Mouse (Mus musculus): ENCODE measurements around the gene BC049715. TPM values are rescaled to one million over a fixed set of nuclear protein-coding genes. Genes with fewer than 3 reads are reported as not detected.
A peak's percentile ranks its signal among the peaks of the same experiment; 100 is the strongest.

Gene BC049715
- polyA plus RNA-seq, 1 experiment from 2014 or later, result 0.46 TPM

DNA sequence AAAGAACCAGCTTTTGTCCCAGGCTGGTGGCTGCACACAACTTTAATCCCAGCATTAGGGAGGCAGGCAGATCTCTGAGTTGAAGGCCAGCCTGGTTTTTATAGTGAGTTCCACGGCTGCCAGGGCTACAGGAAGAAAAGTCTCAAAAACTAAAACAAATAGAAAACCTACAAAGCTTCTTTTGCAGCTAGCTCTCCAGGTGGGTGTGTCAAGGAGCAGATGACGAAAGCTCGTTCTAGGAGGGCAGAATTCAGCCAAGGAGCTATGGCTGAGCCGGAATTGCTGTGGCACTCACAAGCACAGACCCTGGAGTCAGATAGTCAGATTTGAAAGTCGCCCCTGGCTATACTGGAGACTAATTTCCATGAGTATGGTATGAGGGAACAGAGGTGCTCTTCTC, 20.6 kb upstream of the BC049715 start:
- ATAC-seq (ENCODE audit: insufficient read depth, low FRiP score), result no peak
- Histone ChIP-seq H3K36me3 (ENCODE audit: control insufficient read depth, insufficient read depth, low read length) (no peaks in the 10 kb centered on the region), H3K27ac (ENCODE audit: low read length) (peak overlapping the region; percentile 97), H3K4me3 (replicated peaks; ENCODE audit: low read length) (peak overlapping the region; percentile 85), H3K9ac (ENCODE audit: low read length) (peak overlapping the region; percentile 43), H3K27me3 (ENCODE audit: control insufficient read depth, insufficient read depth, low read length) (no peaks in the 10 kb centered on the region), H3K9me3 (replicated peaks; ENCODE audit: control insufficient read depth, low read length) (no peaks in the 10 kb centered on the region), H3K4me2 (ENCODE audit: low read depth, low read length) (peak overlapping the region; percentile 73), H3K4me1 (ENCODE audit: control insufficient read depth, insufficient read depth, low read length) (peaks cover 29% of the 10 kb centered on the region)
- 55% methylated on average over 5 of the region's 5 CpGs for WGBS

DNA sequence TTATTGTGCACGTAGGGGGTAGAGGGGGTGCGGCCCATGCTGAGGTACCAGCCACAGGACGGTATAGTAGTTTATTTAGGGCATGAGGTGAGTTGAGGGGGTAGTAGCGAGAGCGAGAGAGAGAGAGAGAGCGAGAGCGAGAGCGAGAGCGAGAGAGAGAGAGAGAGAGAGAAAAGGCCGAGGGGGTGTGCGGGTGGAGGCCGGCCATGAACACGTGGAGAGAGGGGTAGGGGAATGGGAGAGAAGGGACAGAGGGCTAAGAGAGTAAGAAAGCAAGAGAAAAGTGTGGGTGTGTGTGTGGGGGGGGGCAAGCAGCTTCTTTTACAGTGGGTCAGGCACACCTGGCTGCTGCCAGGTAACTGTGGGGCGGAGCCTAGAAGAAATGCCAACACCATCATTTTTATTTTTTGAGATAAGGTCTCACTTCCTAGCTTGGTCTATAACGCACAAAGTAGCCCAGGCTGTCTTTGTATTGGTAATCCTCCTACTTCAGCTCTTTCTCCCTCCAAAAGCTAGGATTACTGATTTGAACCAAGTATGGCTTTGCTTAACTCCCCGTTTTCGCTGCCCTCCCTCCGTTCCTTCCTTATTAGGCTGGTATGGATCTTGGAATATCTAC, 19.9 kb upstream of the BC049715 start:
- 32% methylated on average over 18 of the region's 18 CpGs for WGBS
- 0 out of 2 replicates have a peak, but pooled peaks have one; percentile 0 for ATAC-seq (ENCODE audit: insufficient read depth, low FRiP score)
- Histone ChIP-seq H3K9ac (ENCODE audit: low read length) (peak overlapping the region; percentile 76), H3K27ac (ENCODE audit: low read length) (peak overlapping the region; percentile 97), H3K36me3 (ENCODE audit: control insufficient read depth, insufficient read depth, low read length) (no peaks in the 10 kb centered on the region; the same call in 1 of the 2 replicates), H3K27me3 (ENCODE audit: control insufficient read depth, insufficient read depth, low read length) (no peaks in the 10 kb centered on the region), H3K4me1 (ENCODE audit: control insufficient read depth, insufficient read depth, low read length) (peaks cover 29% of the 10 kb centered on the region), H3K9me3 (replicated peaks; ENCODE audit: control insufficient read depth, low read length) (no peaks in the 10 kb centered on the region), H3K4me3 (replicated peaks; ENCODE audit: low read length) (peak overlapping the region; percentile 85), H3K4me2 (ENCODE audit: low read depth, low read length) (peak overlapping the region; percentile 73)

DNA sequence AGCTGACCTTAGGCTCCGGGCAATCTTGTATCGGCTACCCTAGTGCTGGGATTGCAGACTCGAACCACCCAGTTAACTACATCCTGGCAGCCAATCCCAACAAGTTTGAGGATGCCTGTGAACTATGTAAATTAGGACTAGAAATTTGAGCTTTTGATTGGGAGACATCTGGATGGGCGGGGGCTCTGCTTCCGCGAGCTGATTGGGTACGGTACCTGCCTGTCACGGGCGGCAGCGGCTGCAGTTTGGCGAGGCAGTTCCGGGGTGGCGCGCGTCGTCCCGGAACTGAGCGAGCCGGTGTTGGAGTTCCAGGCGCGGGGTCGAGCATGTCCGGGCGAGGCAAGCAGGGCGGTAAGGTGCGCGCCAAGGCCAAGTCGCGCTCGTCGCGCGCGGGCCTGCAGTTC, 19.4 kb upstream of the BC049715 start, which contains the start of gene H2afj:
Gene H2afj, plus strand, starts transcription at position 231 of the 404 bp plus-strand sequence.
- Histone ChIP-seq H3K36me3 (ENCODE audit: control insufficient read depth, insufficient read depth, low read length) (no peaks in the 10 kb centered on the region; the same call in 1 of the 2 replicates), H3K4me2 (ENCODE audit: low read depth, low read length) (peak within 1 kb of the TSS; percentile 92), H3K4me3 (replicated peaks; ENCODE audit: low read length) (peak within 1 kb of the TSS; percentile 85), H3K9me3 (replicated peaks; ENCODE audit: control insufficient read depth, low read length) (no peaks in the 10 kb centered on the region), H3K9ac (ENCODE audit: low read length) (peak within 1 kb of the TSS; percentile 84), H3K4me1 (ENCODE audit: control insufficient read depth, insufficient read depth, low read length) (peaks cover 27% of the 10 kb centered on the region), H3K27ac (ENCODE audit: low read length) (peak within 1 kb of the TSS; percentile 97), H3K27me3 (ENCODE audit: control insufficient read depth, insufficient read depth, low read length) (no peaks in the 10 kb centered on the region)
- peak; percentile 88 for ATAC-seq (ENCODE audit: insufficient read depth, low FRiP score)
- WGBS, result under 1% methylated on average over 34 of the region's 34 CpGs

GRCm38 (mm10) chr6:136808631-136809046, 18.8 kb upstream of the BC049715 start:
- ATAC-seq (ENCODE audit: insufficient read depth, low FRiP score), result no peak

GRCm38 (mm10) chr6:136809077-136809476, 18.3 kb upstream of the BC049715 start:
- Histone ChIP-seq H3K9me3 (replicated peaks; ENCODE audit: control insufficient read depth, low read length) (no peaks in the 10 kb centered on the region), H3K9ac (ENCODE audit: low read length) (peak overlapping the region; percentile 84), H3K27ac (ENCODE audit: low read length) (peak overlapping the region; percentile 84), H3K27me3 (ENCODE audit: control insufficient read depth, insufficient read depth, low read length) (no peaks in the 10 kb centered on the region), H3K36me3 (ENCODE audit: control insufficient read depth, insufficient read depth, low read length) (peaks cover 4% of the 10 kb centered on the region), H3K4me3 (replicated peaks; ENCODE audit: low read length) (peak overlapping the region; percentile 85), H3K4me1 (ENCODE audit: control insufficient read depth, insufficient read depth, low read length) (peaks cover 22% of the 10 kb centered on the region), H3K4me2 (ENCODE audit: low read depth, low read length) (peak overlapping the region; percentile 92)
- WGBS, result 21% methylated on average over 14 of the region's 14 CpGs
- ATAC-seq (ENCODE audit: insufficient read depth, low FRiP score), result no peak

More at GRCm38 (mm10) chr6:136808631-136809046, 18.8 kb upstream of the BC049715 start:
- Histone ChIP-seq H3K9me3 (replicated peaks; ENCODE audit: control insufficient read depth, low read length) (no peaks in the 10 kb centered on the region), H3K4me1 (ENCODE audit: control insufficient read depth, insufficient read depth, low read length) (peaks cover 22% of the 10 kb centered on the region), H3K4me2 (ENCODE audit: low read depth, low read length) (peak overlapping the region; percentile 92), H3K27me3 (ENCODE audit: control insufficient read depth, insufficient read depth, low read length) (no peaks in the 10 kb centered on the region), H3K36me3 (ENCODE audit: control insufficient read depth, insufficient read depth, low read length) (no peaks in the 10 kb centered on the region; the same call in 1 of the 2 replicates), H3K9ac (ENCODE audit: low read length) (peak overlapping the region; percentile 84), H3K4me3 (replicated peaks; ENCODE audit: low read length) (peak overlapping the region; percentile 85), H3K27ac (ENCODE audit: low read length) (peak overlapping the region; percentile 84)
- WGBS, result 1% methylated on average over 28 of the region's 28 CpGs

- Histone ChIP-seq H3K4me1 (ENCODE audit: control insufficient read depth, insufficient read depth, low read length) (peaks cover 21% of the 10 kb centered on the region), H3K36me3 (ENCODE audit: control insufficient read depth, insufficient read depth, low read length) (peaks cover 4% of the 10 kb centered on the region), H3K9me3 (replicated peaks; ENCODE audit: control insufficient read depth, low read length) (no peaks in the 10 kb centered on the region), H3K27ac (ENCODE audit: low read length) (no peak overlapping the region), H3K9ac (ENCODE audit: low read length) (peak overlapping the region; percentile 84), H3K27me3 (ENCODE audit: control insufficient read depth, insufficient read depth, low read length) (no peaks in the 10 kb centered on the region), H3K4me2 (ENCODE audit: low read depth, low read length) (peak overlapping the region; percentile 92), H3K4me3 (replicated peaks; ENCODE audit: low read length) (peak overlapping the region; percentile 85)
- ATAC-seq (ENCODE audit: insufficient read depth, low FRiP score), result no peak
- WGBS, result 66% methylated on average over 13 of the region's 13 CpGs
Measured at GRCm38 (mm10) chr6:136809673-136810072, 17.8 kb upstream of the BC049715 start.

DNA sequence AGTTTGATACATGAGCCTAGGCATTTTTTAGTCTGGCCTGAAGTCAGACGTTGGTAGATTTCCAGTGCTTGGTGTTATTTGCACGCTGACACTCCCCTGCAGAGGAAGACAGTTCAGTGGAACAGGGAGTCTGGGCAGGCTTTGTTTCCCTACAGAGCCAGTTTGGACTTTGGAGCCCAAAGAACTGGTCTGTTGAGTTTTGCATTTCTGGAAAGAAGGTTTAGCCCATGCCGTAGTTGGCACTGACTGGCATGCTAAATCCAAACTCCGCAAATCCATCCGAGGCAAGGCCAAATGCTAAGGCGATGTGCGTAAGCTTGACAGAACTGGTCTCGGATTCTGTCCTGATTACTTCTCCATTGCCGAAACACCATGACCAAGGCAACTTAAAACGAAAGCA, 16.2 kb upstream of the BC049715 start:
- no peak overlapping the region for H3K4me3 ChIP-seq (replicated peaks; ENCODE audit: low read length)
- 0 out of 2 replicates have a peak, but pooled peaks cover 17% of the 10 kb centered on the region for H3K4me1 ChIP-seq (ENCODE audit: control insufficient read depth, insufficient read depth, low read length)
- H3K9me3 ChIP-seq (replicated peaks; ENCODE audit: control insufficient read depth, low read length), result no peaks in the 10 kb centered on the region
- peak overlapping the region; percentile 92; the same call in 1 of the 2 replicates for H3K4me2 ChIP-seq (ENCODE audit: low read depth, low read length)
- WGBS, result 77% methylated on average over 10 of the region's 10 CpGs
- peaks cover 14% of the 10 kb centered on the region for H3K36me3 ChIP-seq (ENCODE audit: control insufficient read depth, insufficient read depth, low read length)
- 0 out of 2 replicates have a peak overlapping the region, but pooled peaks have one; percentile 19 for H3K9ac ChIP-seq (ENCODE audit: low read length)
- H3K27ac ChIP-seq (ENCODE audit: low read length), result peak overlapping the region; percentile 60
- no peaks in the 10 kb centered on the region for H3K27me3 ChIP-seq (ENCODE audit: control insufficient read depth, insufficient read depth, low read length)
- ATAC-seq (ENCODE audit: insufficient read depth, low FRiP score), result no peak

GRCm38 (mm10) chr6:136813117-136813516, 14.3 kb upstream of the BC049715 start:
- Histone ChIP-seq H3K27ac (ENCODE audit: low read length) (peak overlapping the region; percentile 60; the same call in 1 of the 2 replicates), H3K4me3 (replicated peaks; ENCODE audit: low read length) (no peak overlapping the region), H3K27me3 (ENCODE audit: control insufficient read depth, insufficient read depth, low read length) (no peaks in the 10 kb centered on the region), H3K36me3 (ENCODE audit: control insufficient read depth, insufficient read depth, low read length) (peaks cover 25% of the 10 kb centered on the region), H3K4me1 (ENCODE audit: control insufficient read depth, insufficient read depth, low read length) (0 out of 2 replicates have a peak, but pooled peaks cover 11% of the 10 kb centered on the region), H3K4me2 (ENCODE audit: low read depth, low read length) (no peak overlapping the region), H3K9me3 (replicated peaks; ENCODE audit: control insufficient read depth, low read length) (no peaks in the 10 kb centered on the region), H3K9ac (ENCODE audit: low read length) (no peak overlapping the region)
- no peak for ATAC-seq (ENCODE audit: insufficient read depth, low FRiP score)
- WGBS, result 35% methylated on average over 4 of the region's 4 CpGs

- Histone ChIP-seq H3K4me2 (ENCODE audit: low read depth, low read length) (no peak overlapping the region), H3K9ac (ENCODE audit: low read length) (no peak overlapping the region), H3K4me1 (ENCODE audit: control insufficient read depth, insufficient read depth, low read length) (0 out of 2 replicates have a peak, but pooled peaks cover 3% of the 10 kb centered on the region), H3K27me3 (ENCODE audit: control insufficient read depth, insufficient read depth, low read length) (no peaks in the 10 kb centered on the region), H3K27ac (ENCODE audit: low read length) (no peak overlapping the region), H3K36me3 (ENCODE audit: control insufficient read depth, insufficient read depth, low read length) (peaks cover 37% of the 10 kb centered on the region), H3K9me3 (replicated peaks; ENCODE audit: control insufficient read depth, low read length) (no peaks in the 10 kb centered on the region), H3K4me3 (replicated peaks; ENCODE audit: low read length) (no peak overlapping the region)
- no peak for ATAC-seq (ENCODE audit: insufficient read depth, low FRiP score)
- 94% methylated on average over 7 of the region's 7 CpGs for WGBS
Measured at GRCm38 (mm10) chr6:136815381-136815780, 12.0 kb upstream of the BC049715 start.

Data from stomach, embryonic 16.5 days (tissue).